Mouse (Mus musculus) neutrophil, adult 65 days (primary cell): ENCODE measurements around the gene Ucn2. TPM values are rescaled to one million over a fixed set of nuclear protein-coding genes. Genes with fewer than 3 reads are reported as not detected.

Source experiments
- total RNA-seq: library from RNA; stranded (reverse); gene quantifications from 2 replicates; pipeline ENCODE4 v1.2.4, GENCODE M21; 2023

Gene Ucn2
- not detected in 2 replicates for total RNA-seq

DNA sequence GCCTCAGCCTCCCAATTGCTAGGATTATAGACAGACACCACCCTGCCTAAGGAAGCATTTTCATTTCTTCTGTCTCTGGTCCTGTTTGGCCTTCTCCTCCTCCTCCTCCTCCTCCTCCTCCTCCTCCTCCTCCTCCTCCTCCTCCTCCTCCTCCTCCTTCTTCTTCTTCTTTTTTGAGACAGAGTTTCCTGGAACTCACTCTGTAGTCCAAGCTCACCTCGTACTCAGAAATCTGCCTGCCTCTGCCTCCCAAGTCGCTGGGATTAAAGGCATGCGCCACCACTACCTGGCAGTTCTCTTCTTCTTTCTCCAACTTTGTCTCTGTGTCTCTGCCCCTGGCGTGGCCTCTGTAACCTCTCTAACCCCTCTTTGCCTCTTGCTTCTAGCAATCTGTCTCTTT is at the start of gene Ucn2:
TSS of gene Ucn2 (plus strand) at position 301 of the 400 bp plus-strand sequence.

DNA sequence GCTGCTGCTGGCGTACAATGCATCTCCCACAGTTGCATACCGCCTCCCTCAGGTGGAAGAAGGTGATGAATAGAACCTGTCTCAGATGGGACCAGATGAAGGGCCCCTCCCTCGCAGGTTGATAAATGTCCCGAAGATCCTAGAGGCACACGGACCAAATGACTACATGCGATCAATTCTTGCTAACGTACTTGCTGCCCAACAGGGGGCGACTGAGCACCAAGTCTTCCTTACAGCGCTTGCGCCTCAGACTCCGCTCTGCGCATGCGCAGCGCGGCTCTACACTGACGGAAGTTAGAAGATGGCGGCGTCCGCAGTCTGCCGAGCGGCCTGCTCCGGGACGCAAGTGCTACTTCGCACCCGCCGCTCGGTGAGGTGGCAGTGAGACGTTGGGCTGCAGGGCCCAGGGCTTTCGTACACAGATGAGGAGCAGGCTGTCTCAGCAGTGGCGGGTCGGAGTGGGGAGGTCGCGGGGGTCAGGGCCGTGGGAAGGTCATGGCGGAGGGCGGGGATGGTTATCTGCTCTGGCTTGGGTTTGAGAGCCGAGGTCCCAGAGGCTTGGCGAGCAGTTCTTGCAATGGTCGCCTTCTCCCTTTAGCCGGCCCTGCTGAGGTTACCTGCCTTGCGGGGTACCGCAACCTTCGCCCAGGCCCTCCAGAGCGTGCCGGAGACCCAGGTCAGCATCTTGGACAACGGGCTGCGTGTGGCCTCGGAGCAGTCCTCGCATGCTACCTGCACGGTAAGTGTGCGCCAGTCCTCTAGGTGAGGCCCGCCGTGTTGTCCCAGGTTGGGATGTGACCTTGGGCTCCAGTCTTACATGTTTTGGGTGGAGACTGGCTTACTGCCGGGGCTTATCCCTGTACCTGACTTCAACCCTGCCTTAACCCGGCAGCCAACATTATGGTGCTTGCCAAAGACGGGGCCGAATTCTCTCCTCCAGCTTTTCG is 49.1 kb upstream of the Ucn2 start, which contains the start of gene Uqcrc1:
TSS of gene Uqcrc1 (plus strand) at position 216 of the 947 bp plus-strand sequence.

DNA sequence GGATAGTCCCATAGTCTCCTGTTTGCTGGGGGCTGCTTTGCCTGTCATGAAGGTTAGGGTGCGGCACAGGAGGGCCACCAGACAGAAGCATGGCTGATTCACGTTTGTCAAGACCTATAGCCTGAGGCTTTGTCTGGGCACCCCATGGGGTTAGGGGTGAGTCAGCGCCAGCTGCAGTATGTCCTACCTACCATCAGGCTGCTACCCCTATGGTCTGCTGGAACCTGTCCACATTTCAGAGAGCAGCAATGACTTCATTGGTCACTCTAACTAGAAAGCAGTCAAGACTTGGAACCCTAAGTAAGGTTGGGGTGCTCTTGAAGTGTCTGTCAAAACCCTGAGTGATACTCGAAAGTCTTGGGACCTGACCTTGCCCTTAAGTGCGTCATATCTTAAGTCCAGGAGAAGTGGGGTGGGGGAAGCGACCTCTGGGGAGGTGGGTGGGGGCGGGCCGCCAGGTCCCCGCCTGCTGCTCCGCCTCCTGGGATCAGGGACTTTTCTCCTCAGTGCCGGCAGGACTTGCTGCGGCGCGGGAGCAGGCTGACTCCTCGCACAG is 32.7 kb upstream of the Ucn2 start, which contains the start of gene Col7a1:
TSS of gene Col7a1 (plus strand) at position 506 of the 556 bp plus-strand sequence.

DNA sequence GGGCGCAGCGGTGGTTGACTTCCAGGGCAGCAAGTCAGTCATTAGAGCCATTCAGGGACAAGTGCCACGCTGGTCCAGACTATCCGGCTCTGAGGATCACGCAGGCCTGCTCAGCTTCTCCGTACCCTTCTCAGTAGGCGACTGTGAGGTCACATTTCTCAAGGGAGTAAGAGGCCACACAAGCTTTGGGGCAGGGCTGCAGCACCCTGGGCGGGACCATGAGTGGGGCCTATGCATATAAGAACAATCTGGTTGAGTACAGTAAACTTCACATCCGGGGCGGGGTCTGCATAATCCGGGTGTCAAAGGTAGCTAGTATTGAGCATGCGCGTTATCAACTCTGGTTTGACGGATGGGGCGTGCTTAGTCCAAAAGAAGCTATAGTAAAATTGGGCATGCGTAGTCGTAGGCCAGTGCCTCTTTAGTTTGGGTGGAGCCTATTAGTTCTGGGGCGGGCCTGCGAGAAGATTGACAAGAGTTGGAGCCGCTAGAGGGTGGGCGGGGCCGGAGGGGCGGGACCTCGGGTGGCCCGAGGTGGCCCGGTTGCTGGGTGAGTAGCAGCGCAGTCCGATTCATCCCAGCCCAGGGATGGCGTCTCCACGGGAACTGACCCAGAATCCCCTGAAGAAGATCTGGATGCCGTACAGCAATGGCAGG is 5.7 kb downstream of the Ucn2 start, which contains the start of gene Pfkfb4:
TSS of gene Pfkfb4 (plus strand) at position 351 of the 657 bp plus-strand sequence.

Other genes starting within 250 kb of the Ucn2 start
- 41.5 and 54.6 TPM in 2 replicates for gene Ip6k2, start 202.2 kb upstream of the Ucn2 start, total RNA-seq
- gene Nckipsd, start 177.6 kb upstream of the Ucn2 start, total RNA-seq, result 6.0 and 8.7 TPM in 2 replicates
- 78.0 and 149 TPM in 2 replicates for gene Celsr3, start 159.7 kb upstream of the Ucn2 start, total RNA-seq
- 8.0 and 8.1 TPM in 2 replicates for gene Slc26a6, start 132.7 kb upstream of the Ucn2 start, total RNA-seq
- not detected in 2 replicates for gene Tmem89, start 71.4 kb upstream of the Ucn2 start, total RNA-seq
- gene Uqcrc1, start 49.4 kb upstream of the Ucn2 start, total RNA-seq, result 139 and 161 TPM in 2 replicates
- gene Col7a1, start 32.4 kb upstream of the Ucn2 start, total RNA-seq, result 4.3 and 4.7 TPM in 2 replicates
- gene Pfkfb4, start 5.8 kb downstream of the Ucn2 start, total RNA-seq, result 177 and 195 TPM in 2 replicates
- gene Shisa5, start 52.6 kb downstream of the Ucn2 start, total RNA-seq, result 139 and 214 TPM in 2 replicates
- 24.9 and 35.0 TPM in 2 replicates for gene Trex1, start 73.7 kb downstream of the Ucn2 start, total RNA-seq
- gene Atrip, start 88.1 kb downstream of the Ucn2 start, total RNA-seq, result 11.8 and 17.5 TPM in 2 replicates
- 2.9 and 3.1 TPM in 2 replicates for gene Ccdc51, start 96.5 kb downstream of the Ucn2 start, total RNA-seq
- 194 and 223 TPM in 2 replicates for gene Tma7, start 96.6 kb downstream of the Ucn2 start, total RNA-seq
- gene Plxnb1, start 109.4 kb downstream of the Ucn2 start, total RNA-seq, result 0.73 TPM in 1 of 2 replicates, not detected in the other
- gene Fbxw21, start 176.0 kb downstream of the Ucn2 start, total RNA-seq, result not detected in 2 replicates
- gene Fbxw13, start 210.0 kb downstream of the Ucn2 start, total RNA-seq, result not detected in 2 replicates
- not detected in 2 replicates for gene Fbxw20, start 248.7 kb downstream of the Ucn2 start, total RNA-seq